Mouse (Mus musculus) midbrain, postnatal 0 days (tissue): ENCODE data around the gene Sptlc2. TPM values are rescaled to one million over a fixed set of nuclear protein-coding genes. Genes with fewer than 3 reads are reported as not detected.
"Not testable (repeated sequence)": the region's sequence is repeated elsewhere in the genome, so short reads cannot be mapped to it uniquely, and the experiment has no call there.

Experiments
- ATAC-seq: fragments of 200-750 bp; cut with Nextera tagmentation; 2 replicates; pipeline ENCODE4 v1.8.0; 2017; ENCODE audit warnings: moderate number of reproducible peaks, mild to moderate bottlenecking, moderate TSS enrichment, moderate library complexity; ENCODE audit not compliant: low FRiP score
- DNase-seq: peaks from one replicate; pipeline ENCODE4 v3.0.0-alpha.2; 2015; ENCODE audit warnings: low spot score
- H3K27ac ChIP-seq: fragments of 300-500 bp; sonication (generic); 2 replicates; pipeline ENCODE4 v1.5.1; 2014; ENCODE audit warnings: low read depth, mild to moderate bottlenecking, low read length, mixed read lengths
- H3K27me3 ChIP-seq: fragments of 300-500 bp; sonication (generic); 2 replicates; pipeline ENCODE4 v1.6.1; 2014; ENCODE audit warnings: low read length, control low read depth, mixed read lengths; ENCODE audit not compliant: insufficient read depth
- H3K36me3 ChIP-seq: fragments of 300-500 bp; sonication (generic); 2 replicates; pipeline ENCODE4 v1.6.1; 2014; ENCODE audit warnings: low read length, control low read depth, mixed read lengths; ENCODE audit not compliant: insufficient read depth
- H3K4me1 ChIP-seq: fragments of 300-500 bp; sonication (generic); 2 replicates; pipeline ENCODE4 v1.6.1; 2014; ENCODE audit warnings: mild to moderate bottlenecking, control low read depth, antibody characterized with exemption, low read length, mixed read lengths; ENCODE audit not compliant: insufficient read depth
- H3K4me2 ChIP-seq: fragments of 300-500 bp; sonication (generic); 2 replicates; pipeline ENCODE4 v1.6.1; 2014; ENCODE audit warnings: low read depth, mild to moderate bottlenecking, low read length, mixed read lengths; ENCODE audit not compliant: poor library complexity, severe bottlenecking
- H3K4me3 ChIP-seq: fragments of 300-500 bp; sonication (generic); 2 replicates; pipeline ENCODE4 v1.5.1; 2014; ENCODE audit warnings: low read depth, mild to moderate bottlenecking, low read length, moderate library complexity
- H3K9ac ChIP-seq: fragments of 300-500 bp; sonication (generic); replicated peaks from 2 replicates; pipeline ENCODE4 v1.6.1; 2014; ENCODE audit warnings: mild to moderate bottlenecking, low read length, moderate library complexity, mixed read lengths; ENCODE audit not compliant: poor library complexity, severe bottlenecking
- H3K9me3 ChIP-seq: fragments of 300-500 bp; sonication (generic); 2 replicates; pipeline ENCODE4 v1.6.1; 2016; ENCODE audit warnings: low read length, control low read depth
- CTCF ChIP-seq: IDR thresholded peaks from 2 replicates; pipeline ENCODE4 v1.5.1; 2016; ENCODE audit warnings: antibody characterized with exemption, mild to moderate bottlenecking
- WGBS: fragments of 180-500 bp; shearing (Covaris S2); extraction: QIAGEN DNeasy Blood & Tissue Kit; methylation state at CpG from one replicate; pipeline ENCODE4 v1.1.7; 2014; 5-methylcytosine and 5-hydroxymethylcytosine counted together
- polyA plus RNA-seq: library from polyadenylated mRNA; unstranded; fragments of >200 nt; fragmentation: Nextera tagmentation; extraction: Ambion mirVana; gene quantifications from 2 replicates; pipeline ENCODE4 v1.2.1, GENCODE M21; 2015
- total RNA-seq: library from RNA; depleted of rRNA; stranded (reverse); fragments of >200 nt; gene quantifications from 2 replicates; pipeline ENCODE4 v1.2.3, GENCODE M21; 2014

The Sptlc2 gene
- total and polyA plus RNA-seq, 2 experiments from 2014 or later, result 41.5 to 99.6 TPM

DNA sequence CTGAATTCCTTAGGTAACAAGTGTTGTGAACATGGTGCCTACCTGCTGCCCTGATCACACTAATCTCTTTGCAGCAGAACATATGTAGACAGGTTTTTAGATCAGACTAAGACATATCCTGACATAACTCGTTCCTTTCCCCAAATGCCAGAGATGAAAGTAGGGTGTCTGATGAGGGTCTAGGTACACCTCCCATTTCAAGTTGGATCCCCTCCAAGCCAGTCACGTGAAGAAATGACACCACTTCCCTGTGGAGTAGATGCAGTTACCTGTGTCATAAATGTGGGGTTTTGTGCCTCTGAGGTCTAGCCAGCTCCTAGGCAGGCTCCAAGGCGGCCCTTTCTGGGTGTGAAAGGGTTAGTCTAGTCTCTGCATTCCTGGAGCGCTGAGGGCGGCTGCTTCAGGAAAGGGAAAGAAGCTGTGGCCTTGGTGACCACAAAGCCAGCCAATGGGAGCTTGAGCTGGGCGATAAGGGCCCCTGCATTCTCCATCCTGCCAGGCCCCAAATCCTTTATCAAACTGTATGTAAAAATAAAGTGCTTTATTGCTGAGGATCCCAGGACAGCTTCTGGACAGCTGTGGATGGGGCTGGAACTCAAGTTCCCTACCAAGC, 109.9 kb downstream of the Sptlc2 start:
- H3K9ac ChIP-seq, result no peak overlapping the region
- no peak overlapping the region for H3K4me3 ChIP-seq
- DNase-seq (no peak), ATAC-seq (no peak)
- H3K27ac ChIP-seq, result no peak overlapping the region
- no peaks in the 10 kb centered on the region for H3K4me1 ChIP-seq
- peaks cover 24% of the 10 kb centered on the region for H3K36me3 ChIP-seq
- no peaks in the 10 kb centered on the region for H3K27me3 ChIP-seq
- 25% methylated on average over 6 of the region's 6 CpGs for WGBS
- no peaks in the 10 kb centered on the region for H3K9me3 ChIP-seq
- H3K4me2 ChIP-seq, result no peak overlapping the region
- TF ChIP-seq CTCF, result no peak

DNA sequence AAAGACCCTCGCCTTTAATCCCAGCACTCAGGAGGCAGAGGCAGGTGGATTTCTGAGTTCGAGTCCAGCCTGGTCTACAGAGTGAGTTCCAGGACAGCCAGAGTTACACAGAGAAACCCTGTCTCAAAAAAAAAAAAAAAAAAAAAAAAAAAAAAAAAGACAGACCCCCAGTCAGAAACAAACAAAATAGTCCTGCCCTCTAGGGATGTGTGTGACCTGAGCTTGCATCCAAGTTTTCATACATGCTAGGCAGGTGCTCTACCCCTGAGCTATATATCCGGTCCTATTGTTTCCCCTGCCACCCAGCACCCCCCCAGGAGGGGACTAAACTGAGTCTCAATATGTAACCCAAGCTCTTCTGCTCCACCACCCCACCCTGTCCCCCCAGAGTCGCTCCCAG, 110.9 kb downstream of the Sptlc2 start:
- not testable (repeated sequence) for DNase-seq, H3K4me3 ChIP-seq, H3K9ac ChIP-seq, H3K4me2 ChIP-seq, H3K9me3 ChIP-seq, ATAC-seq, H3K27me3 ChIP-seq, H3K27ac ChIP-seq, H3K4me1 ChIP-seq
- H3K36me3 ChIP-seq, result peaks cover 34% of the 10 kb centered on the region
- WGBS, result 87% methylated on average over 4 of the region's 4 CpGs

DNA sequence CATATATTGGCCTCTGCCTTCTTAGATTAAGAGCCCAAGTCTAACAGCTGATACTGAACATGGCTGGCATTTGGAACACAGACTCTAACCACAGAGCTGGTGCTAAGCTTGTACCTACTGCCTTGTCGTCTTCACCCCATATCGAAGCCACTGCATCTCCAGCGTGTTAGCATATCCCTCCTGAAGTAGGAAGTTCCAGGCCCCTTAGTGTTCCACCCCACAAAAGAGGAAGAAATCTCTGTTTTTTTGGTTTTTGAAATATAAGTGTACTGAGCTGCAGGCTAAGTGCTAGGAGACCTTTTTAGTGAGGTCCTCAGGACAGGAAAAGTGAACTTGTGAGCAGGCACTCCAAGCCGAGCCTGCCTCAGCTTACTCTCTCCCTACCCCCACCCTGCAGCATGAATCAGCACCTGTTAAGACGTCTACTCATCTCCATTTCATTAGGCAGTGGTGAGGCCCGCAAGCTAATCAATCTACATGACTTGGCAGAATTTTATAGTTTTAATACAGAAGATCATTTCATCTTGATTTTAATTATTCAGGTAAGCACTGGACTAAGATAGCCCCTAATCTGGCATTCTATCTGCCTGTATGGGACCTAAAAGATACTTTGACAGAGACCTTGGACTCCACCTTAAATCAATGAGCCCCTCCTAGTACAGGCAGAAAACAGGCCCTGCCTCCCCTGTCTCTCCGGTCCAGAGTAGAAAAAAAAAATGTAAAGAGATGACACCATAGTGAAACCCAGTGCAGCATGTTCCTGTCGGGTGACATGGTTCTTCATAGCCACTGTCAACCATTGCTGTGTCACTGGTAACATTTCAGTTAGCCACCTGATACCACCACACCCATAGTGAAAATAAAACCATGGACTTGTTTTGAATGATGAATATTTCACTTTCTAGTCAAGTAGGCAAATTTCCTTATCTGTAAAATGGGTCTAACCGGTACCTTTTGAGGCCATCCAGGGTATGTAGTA, 113.0 kb downstream of the Sptlc2 start:
- Histone ChIP-seq H3K36me3 (peaks cover 54% of the 10 kb centered on the region), H3K4me2 (no peak overlapping the region), H3K27me3 (no peaks in the 10 kb centered on the region), H3K9me3 (no peaks in the 10 kb centered on the region), H3K4me1 (no peaks in the 10 kb centered on the region), H3K27ac (no peak overlapping the region), H3K9ac (no peak overlapping the region), H3K4me3 (no peak overlapping the region)
- ATAC-seq, result no peak
- 91% methylated on average over 9 of the region's 9 CpGs for WGBS
- no peak for DNase-seq
- TF ChIP-seq CTCF, result no peak

DNA sequence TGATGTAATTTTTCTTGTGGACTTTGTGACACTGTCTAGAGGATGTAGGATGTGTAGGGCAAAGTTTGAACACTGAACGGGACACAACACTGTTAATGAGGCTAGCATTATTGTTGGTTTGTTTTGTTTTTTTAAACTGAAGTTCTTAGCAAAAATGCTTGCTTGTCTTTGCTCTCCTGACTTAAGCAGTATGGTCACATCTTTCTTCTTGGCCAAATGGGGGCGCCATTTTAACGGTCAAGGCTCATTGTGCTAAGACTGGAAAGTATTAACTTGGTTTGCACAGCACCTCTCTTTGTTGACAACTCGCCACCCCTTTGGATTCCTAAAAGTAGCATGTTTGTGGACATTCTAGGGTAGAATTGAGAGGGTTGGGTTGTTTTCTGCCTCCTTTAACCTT, 120.5 kb downstream of the Sptlc2 start:
- peak; percentile 62 for TF ChIP-seq CTCF
- Histone ChIP-seq H3K36me3 (peaks cover 37% of the 10 kb centered on the region), H3K27ac (no peak overlapping the region), H3K4me3 (peak overlapping the region; percentile 62), H3K4me2 (peak overlapping the region; percentile 62), H3K9me3 (no peaks in the 10 kb centered on the region), H3K4me1 (0 out of 2 replicates have a peak, but pooled peaks cover 9% of the 10 kb centered on the region), H3K27me3 (no peaks in the 10 kb centered on the region), H3K9ac (no peak overlapping the region; the same call in 1 of the 2 replicates)
- DNase-seq (peak; percentile 42), ATAC-seq (no peak)
- WGBS, result 23% methylated on average over 4 of the region's 4 CpGs

GRCm38 (mm10) chr12:87266827-87267603, 121.1 kb downstream of the Sptlc2 start:
- peak; percentile 70 for ATAC-seq
- WGBS, result 0% methylated on average over 31 of the region's 31 CpGs

More at GRCm38 (mm10) chr12:87266827-87267603, 121.1 kb downstream of the Sptlc2 start:
- peak overlapping the region; percentile 62 for H3K4me2 ChIP-seq
- H3K9ac ChIP-seq, result peak overlapping the region; percentile 71
- peak overlapping the region; percentile 62 for H3K4me3 ChIP-seq
- H3K27ac ChIP-seq, result peak overlapping the region; percentile 86
- peak; percentile 26 for DNase-seq
- H3K36me3 ChIP-seq, result peaks cover 33% of the 10 kb centered on the region
- 0 out of 2 replicates have a peak, but pooled peaks cover 9% of the 10 kb centered on the region for H3K4me1 ChIP-seq
- no peaks in the 10 kb centered on the region for H3K27me3 ChIP-seq
- H3K9me3 ChIP-seq, result no peaks in the 10 kb centered on the region
- no peak for TF ChIP-seq CTCF
